ENCODE assay signal across 17 mouse cellular contexts in genomic region chr10:112394399-112394970, GRCm38 (mm10).
DNase-seq lines count a peak whose midpoint lies in the region; ATAC-seq and TF ChIP-seq lines count a peak whose summit lies in the region.
"Had no signal": no experiment of that assay in that cellular context is flagged by ENCODE, and none has a peak within 500 bp of the region (broad histone marks: within the 10 kb centered on the region; RNA-seq: fewer than 3 reads in every experiment).

No protein-coding gene starts in this region.

- WGBS in hindbrain, embryonic 11.5 days, result 46% methylated on average over 8 of the region's 8 CpGs
- 49% methylated on average over 8 of the region's 8 CpGs for WGBS in midbrain, embryonic 11.5 days
- WGBS in neural tube, embryonic 14.5 days, result 37% methylated on average over 8 of the region's 8 CpGs

- no peaks in the 10 kb centered on the region for H3K36me3 ChIP-seq in hindbrain, embryonic 11.5 days (ENCODE audit: control insufficient read depth, insufficient read depth, low read length)
- no peaks in the 10 kb centered on the region for H3K36me3 ChIP-seq in midbrain, embryonic 11.5 days (ENCODE audit: control insufficient read depth, insufficient read depth, low read length)
- H3K36me3 ChIP-seq in neural tube, embryonic 14.5 days (ENCODE audit: control insufficient read depth, insufficient read depth, low read length), result no peaks in the 10 kb centered on the region
- H3K36me3 ChIP-seq: limb, embryonic 12.5 days had no signal

- no peaks in the 10 kb centered on the region for H3K4me1 ChIP-seq in hindbrain, embryonic 11.5 days (replicated peaks; ENCODE audit: control insufficient read depth, insufficient read depth, low read length)
- H3K4me1 ChIP-seq in midbrain, embryonic 11.5 days (ENCODE audit: control insufficient read depth, insufficient read depth, low read length), result peaks cover 2% of the 10 kb centered on the region; the same call in 1 of the 2 replicates
- H3K4me1 ChIP-seq in neural tube, embryonic 14.5 days (ENCODE audit: control insufficient read depth, insufficient read depth, low read length), result no peaks in the 10 kb centered on the region
- H3K4me1 ChIP-seq: limb, embryonic 12.5 days had no signal

- TF ChIP-seq CTCF in brain, embryonic 14.5 days (IDR thresholded peaks at IDR 0.05; ENCODE audit: borderline replicate concordance, extremely low read depth, insufficient read depth, insufficient read length), result no peak

- ATAC-seq in hindbrain, embryonic 11.5 days (ENCODE audit: low FRiP score), result peak; percentile 79
- ATAC-seq in midbrain, embryonic 11.5 days (ENCODE audit: low FRiP score), result peak; percentile 92
- peak; percentile 86 for ATAC-seq in neural tube, embryonic 14.5 days (ENCODE audit: low read depth)
- ATAC-seq: CD4-positive, CD25-positive, alpha-beta regulatory T cell, adult 4 months; forebrain, postnatal 0 days had no signal

- H3K9me3 ChIP-seq in hindbrain, embryonic 11.5 days (ENCODE audit: control insufficient read depth, low read length), result no peaks in the 10 kb centered on the region
- no peaks in the 10 kb centered on the region for H3K9me3 ChIP-seq in midbrain, embryonic 11.5 days (ENCODE audit: control insufficient read depth, low read length)
- no peaks in the 10 kb centered on the region for H3K9me3 ChIP-seq in neural tube, embryonic 14.5 days (ENCODE audit: control insufficient read depth, low read length)
- H3K9me3 ChIP-seq: limb, embryonic 12.5 days had no signal

- no peak overlapping the region for H3K27ac ChIP-seq in hindbrain, embryonic 11.5 days (ENCODE audit: low read depth, low read length)
- H3K27ac ChIP-seq in midbrain, embryonic 11.5 days (ENCODE audit: low read depth, low read length), result no peak overlapping the region
- no peak overlapping the region for H3K27ac ChIP-seq in neural tube, embryonic 14.5 days (ENCODE audit: low read depth, low read length)
- H3K27ac ChIP-seq: limb, embryonic 12.5 days; liver, embryonic 14.5 days had no signal

- intact Hi-C loops in left cerebral cortex, postnatal 14 days (cut with DNase I), result no loop called here

- peak; percentile 72 for DNase-seq in brain, embryonic 14.5 days (ENCODE audit: low read depth)
- DNase-seq in hindbrain, embryonic 11.5 days (ENCODE audit: low spot score), result peak; percentile 24
- DNase-seq in midbrain, embryonic 11.5 days (ENCODE audit: low spot score, missing footprints), result peak; percentile 90
- no peak for DNase-seq in cerebellum, adult 8-10 months
- no peak for DNase-seq in left cerebral cortex, postnatal 14 days (ENCODE audit: low spot score in 2 of 2)
- DNase-seq in ovary, postnatal 14 days (ENCODE audit: low spot score), result no peak
- DNase-seq: adrenal gland, postnatal 25 days; cerebellum, postnatal 36 days; forebrain, postnatal 0 days; gastrocnemius, postnatal 10 days; lung, postnatal 14 days; right cerebral cortex, postnatal 25 days; thymus, postnatal 4 days had no signal

- H3K4me2 ChIP-seq in hindbrain, embryonic 11.5 days (replicated peaks; ENCODE audit: low read depth, low read length), result no peak overlapping the region
- H3K4me2 ChIP-seq in midbrain, embryonic 11.5 days, result no peak overlapping the region
- H3K4me2 ChIP-seq in neural tube, embryonic 14.5 days (ENCODE audit: low read depth, low read length), result no peak overlapping the region
- H3K4me2 ChIP-seq: limb, embryonic 12.5 days had no signal

- no peak for TF ChIP-seq POLR2A in brain, embryonic 14.5 days (IDR thresholded peaks at IDR 0.05; ENCODE audit: borderline replicate concordance, extremely low read depth, insufficient read depth, insufficient read length, poor library complexity, severe bottlenecking)

- no peak overlapping the region for H3K9ac ChIP-seq in hindbrain, embryonic 11.5 days (ENCODE audit: low read depth, low read length)
- no peak overlapping the region for H3K9ac ChIP-seq in midbrain, embryonic 11.5 days (ENCODE audit: low read length)
- no peak overlapping the region for H3K9ac ChIP-seq in neural tube, embryonic 14.5 days (replicated peaks; ENCODE audit: low read depth, low read length)
- H3K9ac ChIP-seq: forebrain, postnatal 0 days; limb, embryonic 12.5 days; liver, embryonic 14.5 days had no signal

- H3K4me3 ChIP-seq in hindbrain, embryonic 11.5 days (ENCODE audit: low read depth, low read length), result no peak overlapping the region
- H3K4me3 ChIP-seq in midbrain, embryonic 11.5 days (ENCODE audit: low read depth, low read length), result no peak overlapping the region
- H3K4me3 ChIP-seq in neural tube, embryonic 14.5 days (ENCODE audit: low read depth, low read length), result no peak overlapping the region
- H3K4me3 ChIP-seq: limb, embryonic 12.5 days had no signal

- no peaks in the 10 kb centered on the region for H3K27me3 ChIP-seq in hindbrain, embryonic 11.5 days (ENCODE audit: control insufficient read depth, insufficient read depth, low read length)
- H3K27me3 ChIP-seq in midbrain, embryonic 11.5 days (ENCODE audit: control insufficient read depth, insufficient read depth, low read length), result no peaks in the 10 kb centered on the region
- no peaks in the 10 kb centered on the region for H3K27me3 ChIP-seq in neural tube, embryonic 14.5 days (ENCODE audit: control insufficient read depth, insufficient read depth, low read length)
- H3K27me3 ChIP-seq: limb, embryonic 12.5 days had no signal

Comparison
In these comparisons a context has a peak if more than half of its experiments do, and no peak if none do; other contexts are left out.
1. DNase-seq: peak in brain, embryonic 14.5 days (single experiment), hindbrain, embryonic 11.5 days (single experiment) and midbrain, embryonic 11.5 days (single experiment); none in cerebellum, adult 8-10 months (single experiment), left cerebral cortex, postnatal 14 days (0 of 2) and ovary, postnatal 14 days (single experiment).
2. Peak in every context shown above with its lines, with median percentiles within 50 percentile points of each other: ATAC-seq.